Mouse (Mus musculus): ENCODE data around the gene 1110017D15Rik. TPM values are rescaled to one million over a fixed set of nuclear protein-coding genes. Genes with fewer than 3 reads are reported as not detected.

Gene 1110017D15Rik
- total and polyA plus RNA-seq, 3 experiments, result 3.2 TPM; not detected in 2

GRCm38 (mm10) chr4:41460690-41461089 lies 56.4 kb downstream of the 1110017D15Rik start:
- H3K79me2 ChIP-seq (replicated peaks; ENCODE audit: control insufficient read depth, insufficient read depth, low read length), result no peaks in the 10 kb centered on the region
- TF ChIP-seq POLR2A (IDR thresholded peaks at IDR 0.05; ENCODE audit: insufficient read depth, low read depth, low read length) (no peak), CTCF (IDR thresholded peaks at IDR 0.05) (no peak), EP300 (IDR thresholded peaks at IDR 0.05; ENCODE audit: insufficient read depth, low read depth, low read length) (no peak)
- no peak for DNase-seq
- no peak overlapping the region for H3K4me3 ChIP-seq
- peaks cover 2% of the 10 kb centered on the region for H3K4me1 ChIP-seq (ENCODE audit: control insufficient read depth, insufficient read depth, low read length)
- intact Hi-C loops (cut with DNase I), result loop anchor here (10.0 kb wide), 1 partner anchor 736 kb away; the partner anchor contains the start of gene Dnaja1
- no peaks in the 10 kb centered on the region for H3K36me3 ChIP-seq (ENCODE audit: control insufficient read depth, insufficient read depth, low read length)
- no peak overlapping the region for H3K9ac ChIP-seq (ENCODE audit: low read depth, low read length)
- no peak overlapping the region for H3K27ac ChIP-seq
- 90% methylated on average over 1 of the region's 1 CpGs for WGBS
- no peaks in the 10 kb centered on the region for H3K27me3 ChIP-seq (ENCODE audit: control insufficient read depth, insufficient read depth, low read length)

Other genes starting within 250 kb of the 1110017D15Rik start
- 10 to 100 TPM; 50.3 to 57.4 TPM for gene Ubap2, start 242.2 kb downstream of the 1110017D15Rik start, total RNA-seq (2021)
- 34.0 and 44.5 TPM in 2 replicates for gene Ubap2, start 242.2 kb downstream of the 1110017D15Rik start, polyA plus RNA-seq (2012; rRNA removed)
- gene Dcaf12, start 202.4 kb downstream of the 1110017D15Rik start, total RNA-seq (2021), result 10 to 100 TPM; 31.5 to 57.9 TPM
- 26.5 and 32.4 TPM in 2 replicates for gene Dcaf12, start 202.4 kb downstream of the 1110017D15Rik start, polyA plus RNA-seq (2012; rRNA removed)
- gene Ubap1, start 168.3 kb downstream of the 1110017D15Rik start, total RNA-seq (2021), result 10 to 100 TPM; 37.3 to 43.7 TPM
- gene Ubap1, start 168.3 kb downstream of the 1110017D15Rik start, polyA plus RNA-seq (2012; rRNA removed), result 21.8 and 37.1 TPM in 2 replicates
- under 1 TPM; 0.10 to 0.70 TPM for gene Kif24, start 52.4 kb downstream of the 1110017D15Rik start, total RNA-seq (2021)
- gene Kif24, start 52.4 kb downstream of the 1110017D15Rik start, polyA plus RNA-seq (2012; rRNA removed), result 0.29 and 0.41 TPM in 2 replicates
- 10 to 100 TPM; 27.5 to 30.8 TPM for gene Nudt2, start 52.2 kb downstream of the 1110017D15Rik start, total RNA-seq (2021)
- gene Nudt2, start 52.2 kb downstream of the 1110017D15Rik start, polyA plus RNA-seq (2012; rRNA removed), result 28.9 and 41.9 TPM in 2 replicates
- 10 to 100 TPM; 11.6 to 12.0 TPM for gene AI464131, start 14.3 kb downstream of the 1110017D15Rik start, total RNA-seq (2021)
- 7.6 and 11.0 TPM in 2 replicates for gene AI464131, start 14.3 kb downstream of the 1110017D15Rik start, polyA plus RNA-seq (2012; rRNA removed)
- gene Fam219a, start 52.2 kb upstream of the 1110017D15Rik start, total RNA-seq (2021), result 10 to 100 TPM; 13.4 to 14.4 TPM
- 15.8 and 18.4 TPM in 2 replicates for gene Fam219a, start 52.2 kb upstream of the 1110017D15Rik start, polyA plus RNA-seq (2012; rRNA removed)
- 1 to 10 TPM in 1 of 2 experiments, under 1 TPM in 1; 0.94 to 2.3 TPM for gene Dnaic1, start 52.4 kb upstream of the 1110017D15Rik start, total RNA-seq (2021)
- gene Dnaic1, start 52.4 kb upstream of the 1110017D15Rik start, polyA plus RNA-seq (2012; rRNA removed), result 7.3 and 8.6 TPM in 2 replicates
- gene Enho, start 123.0 kb upstream of the 1110017D15Rik start, total RNA-seq (2021), result 1 to 10 TPM; 8.1 to 8.3 TPM
- gene Enho, start 123.0 kb upstream of the 1110017D15Rik start, polyA plus RNA-seq (2012; rRNA removed), result 20.4 and 22.3 TPM in 2 replicates
- gene Cntfr, start 179.8 kb upstream of the 1110017D15Rik start, total RNA-seq (2021), result 1 to 10 TPM; 4.1 to 5.4 TPM
- gene Cntfr, start 179.8 kb upstream of the 1110017D15Rik start, polyA plus RNA-seq (2012; rRNA removed), result 8.5 and 11.4 TPM in 2 replicates
- 10 to 100 TPM; 88.2 to 99.3 TPM for gene Il11ra1, start 182.7 kb upstream of the 1110017D15Rik start, total RNA-seq (2021)
- gene Il11ra1, start 182.7 kb upstream of the 1110017D15Rik start, polyA plus RNA-seq (2012; rRNA removed), result 79.9 and 108 TPM in 2 replicates
- gene Rpp25l, start 196.2 kb upstream of the 1110017D15Rik start, total RNA-seq (2021), result 10 to 100 TPM; 30.1 to 32.3 TPM
- gene Rpp25l, start 196.2 kb upstream of the 1110017D15Rik start, polyA plus RNA-seq (2012; rRNA removed), result 33.2 and 33.8 TPM in 2 replicates
- gene Dctn3, start 205.8 kb upstream of the 1110017D15Rik start, total RNA-seq (2021), result 10 to 100 TPM; 68.4 to 75.7 TPM
- 49.1 and 54.3 TPM in 2 replicates for gene Dctn3, start 205.8 kb upstream of the 1110017D15Rik start, polyA plus RNA-seq (2012; rRNA removed)
- not detected for gene Arid3c, start 213.8 kb upstream of the 1110017D15Rik start, total RNA-seq (2021)
- gene Arid3c, start 213.8 kb upstream of the 1110017D15Rik start, polyA plus RNA-seq (2012; rRNA removed), result not detected in 2 replicates
- gene Galt, start 237.9 kb upstream of the 1110017D15Rik start, total RNA-seq (2021), result 10 to 100 TPM; 42.5 to 52.7 TPM
- gene Galt, start 237.9 kb upstream of the 1110017D15Rik start, polyA plus RNA-seq (2012; rRNA removed), result 136 and 137 TPM in 2 replicates
- 10 to 100 TPM; 19.6 to 20.7 TPM for gene Sigmar1, start 238.8 kb upstream of the 1110017D15Rik start, total RNA-seq (2021)
- 33.2 and 47.7 TPM in 2 replicates for gene Sigmar1, start 238.8 kb upstream of the 1110017D15Rik start, polyA plus RNA-seq (2012; rRNA removed)